Mouse (Mus musculus): ENCODE data around the gene Nxf1. TPM values are rescaled to one million over a fixed set of nuclear protein-coding genes. Genes with fewer than 3 reads are reported as not detected.

Nxf1 gene
- polyA plus RNA-seq, 1 experiment from 2014 or later = 120 TPM

GRCm38 (mm10) chr19:8774086-8774835, 17.4 kb downstream of the Nxf1 start, which contains the start of gene Tmem179b:
Tmem179b (minus strand) TSS chr19:8774467.
- Histone ChIP-seq H3K9ac (ENCODE audit: low read depth, low read length) (peak within 1 kb of the TSS; percentile 93), H3K9me3 (ENCODE audit: control insufficient read depth, low read length) (no peaks in the 10 kb centered on the region), H3K4me1 (ENCODE audit: control insufficient read depth, insufficient read depth, low read depth, low read length) (peaks cover 30% of the 10 kb centered on the region), H3K36me3 (ENCODE audit: control insufficient read depth, insufficient read depth, low read length) (peaks cover 18% of the 10 kb centered on the region), H3K4me3 (ENCODE audit: low read length) (peak within 1 kb of the TSS; percentile 70), H3K4me2 (ENCODE audit: low read length) (peak within 1 kb of the TSS; percentile 99), H3K27me3 (replicated peaks; ENCODE audit: control insufficient read depth, insufficient read depth, low read length) (no peaks in the 10 kb centered on the region), H3K27ac (ENCODE audit: low read depth, low read length) (peak within 1 kb of the TSS; percentile 97)
- ATAC-seq = peak; percentile 94
- WGBS = under 1% methylated on average over 68 of the region's 68 CpGs

DNA sequence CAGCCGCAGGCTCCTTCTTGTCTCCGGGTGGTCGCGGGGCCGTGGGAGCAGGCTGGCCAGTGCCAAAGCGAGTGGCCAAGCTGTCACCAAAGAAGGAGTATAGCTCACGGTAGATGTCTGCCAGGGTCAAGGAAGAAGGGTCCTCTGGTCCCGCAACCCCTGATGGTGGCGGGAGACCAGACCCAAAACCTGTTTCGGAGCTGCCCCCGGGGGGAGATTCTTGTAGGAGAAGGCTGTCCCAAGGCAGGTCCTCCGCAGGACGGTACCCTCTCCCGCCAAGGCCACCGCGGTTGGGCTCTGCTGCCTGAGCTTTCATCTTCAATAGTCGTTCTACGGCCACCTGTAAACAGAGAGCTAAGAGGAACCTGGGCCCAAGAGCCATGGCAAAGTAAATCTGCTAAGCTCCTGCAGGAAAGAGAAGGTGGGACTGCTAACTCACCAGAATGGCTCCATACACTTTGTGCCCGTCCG, 18.1 kb downstream of the Nxf1 start:
- H3K4me2 ChIP-seq (ENCODE audit: low read length) = peak overlapping the region; percentile 99
- peaks cover 16% of the 10 kb centered on the region for H3K36me3 ChIP-seq (ENCODE audit: control insufficient read depth, insufficient read depth, low read length)
- H3K9ac ChIP-seq (ENCODE audit: low read depth, low read length) = peak overlapping the region; percentile 93
- no peak; the same call in 1 of the 2 replicates for ATAC-seq
- H3K4me1 ChIP-seq (ENCODE audit: control insufficient read depth, insufficient read depth, low read depth, low read length) = peaks cover 30% of the 10 kb centered on the region
- H3K27ac ChIP-seq (ENCODE audit: low read depth, low read length) = peak overlapping the region; percentile 97
- H3K27me3 ChIP-seq (replicated peaks; ENCODE audit: control insufficient read depth, insufficient read depth, low read length) = no peaks in the 10 kb centered on the region
- no peaks in the 10 kb centered on the region for H3K9me3 ChIP-seq (ENCODE audit: control insufficient read depth, low read length)
- WGBS = 7% methylated on average over 20 of the region's 20 CpGs
- peak overlapping the region; percentile 70 for H3K4me3 ChIP-seq (ENCODE audit: low read length)

DNA sequence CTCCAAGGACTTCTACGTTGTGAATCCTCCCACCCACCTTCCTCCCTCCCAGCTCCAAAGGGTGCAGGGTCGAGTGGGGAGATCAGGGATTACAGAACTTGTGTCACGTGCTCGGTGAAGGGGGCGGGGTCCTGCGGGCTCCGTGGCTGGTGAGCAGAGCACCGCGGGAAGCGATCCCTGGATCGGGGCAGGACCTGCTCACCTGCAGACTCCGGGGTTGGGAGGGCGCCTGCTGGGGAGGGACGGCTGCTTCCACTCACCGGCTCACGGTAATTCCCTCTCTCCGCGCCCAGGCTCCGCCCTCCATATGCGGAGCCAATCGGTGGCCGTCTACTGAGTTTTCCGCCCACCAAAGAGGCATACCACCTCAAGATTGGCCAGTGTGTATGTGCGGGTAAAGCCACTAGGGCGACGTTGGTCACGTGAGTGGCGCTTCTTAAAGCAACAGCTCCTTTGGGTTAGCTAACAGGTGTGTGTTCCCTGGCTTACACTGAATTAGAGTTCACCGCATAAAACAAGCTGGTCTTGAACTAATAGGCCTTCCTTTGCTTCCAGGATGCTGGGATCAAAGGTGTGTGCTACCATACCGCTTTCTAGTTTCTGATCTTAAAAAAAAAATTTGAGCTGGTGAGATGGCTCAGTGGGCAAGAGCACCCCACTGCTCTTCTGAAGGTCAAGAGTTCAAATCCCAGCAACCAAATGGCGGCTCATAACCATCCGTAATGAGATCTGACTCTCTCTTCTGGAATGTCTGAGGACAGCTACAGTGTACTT, 29.3 kb downstream of the Nxf1 start, which contains the start of gene Taf6l:
TSS of gene Taf6l (minus strand) at position 410 of the 774 bp plus-strand sequence.
- peaks cover 14% of the 10 kb centered on the region for H3K4me1 ChIP-seq (ENCODE audit: control insufficient read depth, insufficient read depth, low read depth, low read length)
- H3K9ac ChIP-seq (ENCODE audit: low read depth, low read length) = peak within 1 kb of the TSS; percentile 76
- peaks cover 18% of the 10 kb centered on the region for H3K36me3 ChIP-seq (ENCODE audit: control insufficient read depth, insufficient read depth, low read length)
- no peaks in the 10 kb centered on the region for H3K27me3 ChIP-seq (replicated peaks; ENCODE audit: control insufficient read depth, insufficient read depth, low read length)
- H3K4me2 ChIP-seq (ENCODE audit: low read length) = peak within 1 kb of the TSS; percentile 82
- WGBS = 0% methylated on average over 31 of the region's 32 CpGs
- H3K4me3 ChIP-seq (ENCODE audit: low read length) = peak within 1 kb of the TSS; percentile 83
- H3K27ac ChIP-seq (ENCODE audit: low read depth, low read length) = peak within 1 kb of the TSS; percentile 89
- ATAC-seq = peak; percentile 99
- H3K9me3 ChIP-seq (ENCODE audit: control insufficient read depth, low read length) = no peaks in the 10 kb centered on the region

GRCm38 (mm10) chr19:8788521-8788920, 31.6 kb downstream of the Nxf1 start:
- no peaks in the 10 kb centered on the region for H3K9me3 ChIP-seq (ENCODE audit: control insufficient read depth, low read length)
- ATAC-seq = no peak
- peaks cover 7% of the 10 kb centered on the region for H3K36me3 ChIP-seq (ENCODE audit: control insufficient read depth, insufficient read depth, low read length)
- no peaks in the 10 kb centered on the region for H3K27me3 ChIP-seq (replicated peaks; ENCODE audit: control insufficient read depth, insufficient read depth, low read length)
- WGBS = 22% methylated on average over 3 of the region's 3 CpGs
- no peak overlapping the region for H3K4me3 ChIP-seq (ENCODE audit: low read length)
- H3K9ac ChIP-seq (ENCODE audit: low read depth, low read length) = 0 out of 2 replicates have a peak overlapping the region, but pooled peaks have one; percentile 9
- H3K27ac ChIP-seq (ENCODE audit: low read depth, low read length) = peak overlapping the region; percentile 55; the same call in 1 of the 2 replicates
- no peak overlapping the region for H3K4me2 ChIP-seq (ENCODE audit: low read length)
- H3K4me1 ChIP-seq (ENCODE audit: control insufficient read depth, insufficient read depth, low read depth, low read length) = peaks cover 14% of the 10 kb centered on the region

DNA sequence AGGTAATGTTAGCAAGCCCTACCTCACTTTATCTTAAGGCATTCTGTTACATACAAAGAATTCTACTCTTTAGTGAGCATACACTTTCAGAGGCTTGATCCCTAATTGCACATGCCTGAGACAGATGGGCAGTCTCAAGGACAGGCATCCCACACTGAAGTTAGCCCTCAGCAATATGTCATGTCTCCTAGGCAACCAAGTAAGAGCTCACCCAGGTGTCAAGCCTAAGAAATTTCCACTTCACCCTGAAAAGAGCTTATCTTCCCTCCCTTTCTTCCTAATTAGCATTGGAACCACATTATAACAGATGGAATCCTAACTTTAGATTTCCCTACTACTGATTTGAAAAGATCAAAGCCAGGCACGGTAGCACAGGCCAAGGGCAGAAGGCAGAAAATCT, 32.3 kb downstream of the Nxf1 start:
- no peaks in the 10 kb centered on the region for H3K27me3 ChIP-seq (replicated peaks; ENCODE audit: control insufficient read depth, insufficient read depth, low read length)
- no peaks in the 10 kb centered on the region for H3K9me3 ChIP-seq (ENCODE audit: control insufficient read depth, low read length)
- H3K4me3 ChIP-seq (ENCODE audit: low read length) = no peak overlapping the region
- H3K36me3 ChIP-seq (ENCODE audit: control insufficient read depth, insufficient read depth, low read length) = peaks cover 12% of the 10 kb centered on the region
- peaks cover 14% of the 10 kb centered on the region for H3K4me1 ChIP-seq (ENCODE audit: control insufficient read depth, insufficient read depth, low read depth, low read length)
- WGBS = 38% methylated on average over 1 of the region's 1 CpGs
- no peak for ATAC-seq
- H3K9ac ChIP-seq (ENCODE audit: low read depth, low read length) = no peak overlapping the region
- H3K4me2 ChIP-seq (ENCODE audit: low read length) = no peak overlapping the region
- H3K27ac ChIP-seq (ENCODE audit: low read depth, low read length) = peak overlapping the region; percentile 55

DNA sequence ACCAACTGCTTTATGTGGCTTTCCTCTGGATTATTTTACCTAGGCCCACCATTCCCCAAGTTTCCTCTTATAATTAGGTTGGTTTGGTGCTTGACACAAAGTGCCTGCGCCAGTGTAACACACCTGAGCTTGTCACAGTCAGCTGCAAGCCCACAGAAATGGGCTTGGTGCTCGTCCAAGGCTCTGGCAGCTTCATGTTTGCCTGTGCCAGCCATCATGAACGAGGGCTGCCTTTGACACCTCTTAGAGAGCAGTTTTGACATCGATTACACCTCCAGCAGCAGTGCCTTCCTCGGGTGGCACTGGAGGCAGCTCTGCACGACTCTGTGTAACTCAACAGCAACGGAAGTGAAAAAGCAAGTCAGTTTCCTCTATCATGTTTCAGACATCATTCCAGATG, 33.3 kb downstream of the Nxf1 start:
- H3K36me3 ChIP-seq (ENCODE audit: control insufficient read depth, insufficient read depth, low read length) = peaks cover 18% of the 10 kb centered on the region
- no peak for ATAC-seq
- H3K9me3 ChIP-seq (ENCODE audit: control insufficient read depth, low read length) = no peaks in the 10 kb centered on the region
- no peak overlapping the region for H3K9ac ChIP-seq (ENCODE audit: low read depth, low read length)
- H3K4me3 ChIP-seq (ENCODE audit: low read length) = no peak overlapping the region
- no peak overlapping the region for H3K27ac ChIP-seq (ENCODE audit: low read depth, low read length)
- no peak overlapping the region for H3K4me2 ChIP-seq (ENCODE audit: low read length)
- WGBS = 90% methylated on average over 7 of the region's 7 CpGs
- no peaks in the 10 kb centered on the region for H3K27me3 ChIP-seq (replicated peaks; ENCODE audit: control insufficient read depth, insufficient read depth, low read length)
- H3K4me1 ChIP-seq (ENCODE audit: control insufficient read depth, insufficient read depth, low read depth, low read length) = peaks cover 12% of the 10 kb centered on the region

DNA sequence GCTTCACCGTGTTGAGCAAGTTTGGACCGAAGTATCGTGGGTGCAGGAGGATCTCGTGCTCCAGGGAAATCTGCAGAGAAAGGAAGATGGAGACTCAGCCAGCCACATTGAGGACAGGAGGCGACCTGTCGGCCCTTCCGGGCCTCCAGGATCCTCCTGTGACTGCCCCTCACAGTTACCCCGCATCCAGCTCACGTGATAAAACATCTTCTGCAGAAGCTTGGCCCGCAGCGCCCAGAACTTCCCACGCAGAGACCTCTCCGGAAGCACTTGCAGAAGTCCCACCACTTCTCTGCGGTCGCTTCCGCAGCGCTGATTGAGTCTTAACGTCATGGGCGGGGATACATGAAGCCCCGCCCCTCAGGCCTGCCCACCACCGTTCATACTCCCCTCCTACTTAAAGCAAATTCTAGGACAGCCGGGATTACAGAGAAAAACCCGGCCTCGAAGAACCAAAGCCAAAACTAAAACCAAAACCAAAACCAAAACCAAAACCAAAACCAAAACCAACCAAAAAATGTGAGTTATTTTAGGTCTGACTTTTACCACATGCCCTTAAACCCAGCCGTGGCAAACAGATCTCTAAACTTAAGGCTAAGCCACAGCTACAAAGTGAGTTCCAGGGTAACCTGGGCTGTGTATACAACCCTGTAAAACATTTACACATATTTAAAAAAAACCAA, 41.5 kb downstream of the Nxf1 start, which contains the start of gene Polr2g:
TSS of gene Polr2g (minus strand) at position 314 of the 683 bp plus-strand sequence.
- no peaks in the 10 kb centered on the region for H3K9me3 ChIP-seq (ENCODE audit: control insufficient read depth, low read length)
- no peaks in the 10 kb centered on the region for H3K27me3 ChIP-seq (replicated peaks; ENCODE audit: control insufficient read depth, insufficient read depth, low read length)
- peak; percentile 79 for ATAC-seq
- 1% methylated on average over 25 of the region's 25 CpGs for WGBS
- peaks cover 15% of the 10 kb centered on the region for H3K36me3 ChIP-seq (ENCODE audit: control insufficient read depth, insufficient read depth, low read length)
- H3K4me2 ChIP-seq (ENCODE audit: low read length) = peak within 1 kb of the TSS; percentile 91
- peak within 1 kb of the TSS; percentile 82 for H3K9ac ChIP-seq (ENCODE audit: low read depth, low read length)
- peaks cover 18% of the 10 kb centered on the region for H3K4me1 ChIP-seq (ENCODE audit: control insufficient read depth, insufficient read depth, low read depth, low read length)
- peak within 1 kb of the TSS; percentile 78 for H3K27ac ChIP-seq (ENCODE audit: low read depth, low read length)
- H3K4me3 ChIP-seq (ENCODE audit: low read length) = peak within 1 kb of the TSS; percentile 88

DNA sequence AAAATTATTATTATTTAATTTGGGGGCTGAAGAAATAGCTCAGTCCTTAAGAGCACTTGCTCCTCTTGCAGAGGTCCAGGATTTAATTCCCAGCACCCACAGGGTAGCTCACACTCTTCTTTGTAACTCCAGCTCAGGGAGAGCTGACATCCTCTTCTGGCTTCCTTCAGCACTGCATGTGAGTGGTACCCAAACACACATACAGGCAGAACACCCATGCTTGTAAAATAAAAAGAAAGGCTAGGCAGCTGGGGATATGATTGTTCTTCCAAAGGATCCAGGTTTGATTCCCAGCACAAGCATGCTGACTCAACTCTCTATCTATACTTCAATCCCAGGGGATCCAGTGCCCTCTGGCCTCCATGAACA, 42.1 kb downstream of the Nxf1 start:
- H3K9ac ChIP-seq (ENCODE audit: low read depth, low read length) = no peak overlapping the region; the same call in 1 of the 2 replicates
- no peak overlapping the region for H3K4me3 ChIP-seq (ENCODE audit: low read length)

More for the DNA sequence above, 42.1 kb downstream of the Nxf1 start:
- no peak for ATAC-seq
- H3K27ac ChIP-seq (ENCODE audit: low read depth, low read length) = no peak overlapping the region
- H3K27me3 ChIP-seq (replicated peaks; ENCODE audit: control insufficient read depth, insufficient read depth, low read length) = no peaks in the 10 kb centered on the region
- H3K4me2 ChIP-seq (ENCODE audit: low read length) = peak overlapping the region; percentile 91
- peaks cover 22% of the 10 kb centered on the region for H3K4me1 ChIP-seq (ENCODE audit: control insufficient read depth, insufficient read depth, low read depth, low read length)
- no peaks in the 10 kb centered on the region for H3K9me3 ChIP-seq (ENCODE audit: control insufficient read depth, low read length)
- H3K36me3 ChIP-seq (ENCODE audit: control insufficient read depth, insufficient read depth, low read length) = peaks cover 11% of the 10 kb centered on the region
